Mouse (Mus musculus): ENCODE results near the gene Ica1.

The Ica1 gene

GRCm38 (mm10) chr6:8647513-8648184, 130.6 kb downstream of the Ica1 start:
- DNase-seq (ENCODE audit: low read depth, low spot score): no peak

- DNase-seq (ENCODE audit: low read depth, low spot score): no peak
Measured at GRCm38 (mm10) chr6:8645708-8646107, 132.6 kb downstream of the Ica1 start.

- DNase-seq (ENCODE audit: low read depth, low spot score): no peak
Measured at GRCm38 (mm10) chr6:8644703-8645102, 133.6 kb downstream of the Ica1 start.

- no peak for DNase-seq (ENCODE audit: low read depth, low spot score)
Measured at GRCm38 (mm10) chr6:8640863-8641262, 137.4 kb downstream of the Ica1 start.

- no peak for DNase-seq (ENCODE audit: low read depth, low spot score)
Measured at GRCm38 (mm10) chr6:8639526-8639925, 138.8 kb downstream of the Ica1 start.

GRCm38 (mm10) chr6:8638899-8639298, 139.4 kb downstream of the Ica1 start:
- DNase-seq (ENCODE audit: low read depth, low spot score): no peak

GRCm38 (mm10) chr6:8638122-8638521, 140.2 kb downstream of the Ica1 start:
- DNase-seq (ENCODE audit: low read depth, low spot score): no peak

GRCm38 (mm10) chr6:8632701-8633100, 145.6 kb downstream of the Ica1 start:
- no peak for DNase-seq (ENCODE audit: low read depth, low spot score)

GRCm38 (mm10) chr6:8631986-8632632, 146.2 kb downstream of the Ica1 start:
- DNase-seq (ENCODE audit: low read depth, low spot score): no peak

- no peak for DNase-seq (ENCODE audit: low read depth, low spot score)
Measured at GRCm38 (mm10) chr6:8631362-8631761, 146.9 kb downstream of the Ica1 start.

- no peak for DNase-seq (ENCODE audit: low read depth, low spot score)
Measured at GRCm38 (mm10) chr6:8630531-8630930, 147.8 kb downstream of the Ica1 start.

- no peak for DNase-seq (ENCODE audit: low read depth, low spot score)
Measured at GRCm38 (mm10) chr6:8628715-8629267, 149.5 kb downstream of the Ica1 start.

GRCm38 (mm10) chr6:8628226-8628625, 150.1 kb downstream of the Ica1 start:
- no peak for DNase-seq (ENCODE audit: low read depth, low spot score)

GRCm38 (mm10) chr6:8623045-8623444, 155.2 kb downstream of the Ica1 start:
- DNase-seq (ENCODE audit: low read depth, low spot score): no peak

GRCm38 (mm10) chr6:8619582-8620350, 158.5 kb downstream of the Ica1 start:
- no peak for DNase-seq (ENCODE audit: low read depth, low spot score)

- DNase-seq (ENCODE audit: low read depth, low spot score): no peak
Measured at GRCm38 (mm10) chr6:8617369-8617768, 160.9 kb downstream of the Ica1 start.

GRCm38 (mm10) chr6:8591665-8592064, 186.6 kb downstream of the Ica1 start:
- DNase-seq (ENCODE audit: low read depth, low spot score): no peak

GRCm38 (mm10) chr6:8583892-8584291, 194.4 kb downstream of the Ica1 start:
- no peak for DNase-seq (ENCODE audit: low read depth, low spot score)

GRCm38 (mm10) chr6:8582377-8582776, 195.9 kb downstream of the Ica1 start:
- no peak for DNase-seq (ENCODE audit: low read depth, low spot score)
